Mouse (Mus musculus): ENCODE results near the gene Cx3cr1. TPM values are rescaled to one million over a fixed set of nuclear protein-coding genes. Genes with fewer than 3 reads are reported as not detected.

Cx3cr1 gene
- polyA plus RNA-seq (2014; fragmentation: Illumina TruSeq; extraction: RNeasy Lipid Tissue Mini Kit (QIAGEN cat#74804); ENCODE audit: low read depth, low replicate concordance), result 0.50 TPM

DNA sequence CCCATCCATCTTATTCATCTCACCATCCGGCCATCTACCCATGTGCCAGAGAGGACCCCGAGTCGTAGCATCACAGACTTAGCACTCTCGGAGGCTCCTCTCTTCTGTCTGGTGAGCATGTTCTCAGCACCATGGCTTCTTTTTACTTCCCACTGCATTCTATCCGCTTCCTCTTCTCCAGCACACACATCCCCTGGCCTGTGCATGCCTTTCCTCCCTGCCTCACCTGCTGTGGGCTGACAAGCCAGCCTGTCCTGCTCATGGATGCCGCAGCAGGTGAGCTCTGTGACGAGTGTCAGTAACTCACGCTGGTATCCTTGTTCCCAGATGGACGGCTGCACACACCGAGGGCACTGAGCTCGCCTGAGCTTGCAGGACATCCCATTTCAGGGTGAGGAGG, at the start of gene Cx3cr1:
Cx3cr1 (minus strand) TSS at position 101 of the 400 bp plus-strand sequence.

DNA sequence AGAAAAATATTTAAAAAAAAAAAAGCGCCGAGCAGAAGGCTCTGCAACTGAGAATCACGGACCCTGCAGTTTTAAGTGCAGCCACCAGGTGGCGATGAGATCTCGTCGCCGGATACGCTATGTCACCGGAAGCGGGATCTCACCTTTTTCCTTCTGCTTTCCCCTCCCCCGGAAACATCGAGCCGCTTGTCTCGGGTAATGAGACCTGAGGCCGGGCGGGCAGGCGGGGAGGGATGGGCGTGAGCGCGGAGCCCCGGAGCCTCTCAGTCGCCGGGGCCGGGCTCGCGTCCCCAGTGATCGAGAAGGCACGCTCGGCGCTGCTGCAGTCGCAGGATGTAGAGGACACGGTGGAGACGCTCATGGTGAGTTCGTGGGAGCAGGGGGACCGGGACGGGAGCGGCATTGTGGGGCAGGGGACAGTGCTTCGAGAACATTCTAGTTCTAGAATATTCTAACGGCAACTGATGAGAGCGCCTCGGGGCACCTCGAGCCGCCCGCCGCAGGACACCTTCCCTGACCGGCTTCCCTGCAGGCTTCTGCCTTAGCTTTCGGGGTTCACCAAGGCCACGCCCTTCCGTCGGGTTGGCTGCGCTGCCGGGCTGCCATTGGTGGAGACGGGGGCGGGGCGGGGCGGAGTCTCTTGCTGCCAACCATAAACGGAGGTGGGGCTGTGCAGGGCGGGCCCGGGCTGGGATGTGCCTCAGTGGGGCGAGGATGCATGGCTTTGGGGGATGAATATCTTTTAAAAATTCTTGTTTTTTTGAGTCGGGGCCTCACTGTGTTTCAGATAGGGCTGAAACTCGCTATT, 40.7 kb upstream of the Cx3cr1 start, which contains the start of gene Slc25a38:
Slc25a38 (plus strand) TSS at position 164 of the 808 bp plus-strand sequence.

DNA sequence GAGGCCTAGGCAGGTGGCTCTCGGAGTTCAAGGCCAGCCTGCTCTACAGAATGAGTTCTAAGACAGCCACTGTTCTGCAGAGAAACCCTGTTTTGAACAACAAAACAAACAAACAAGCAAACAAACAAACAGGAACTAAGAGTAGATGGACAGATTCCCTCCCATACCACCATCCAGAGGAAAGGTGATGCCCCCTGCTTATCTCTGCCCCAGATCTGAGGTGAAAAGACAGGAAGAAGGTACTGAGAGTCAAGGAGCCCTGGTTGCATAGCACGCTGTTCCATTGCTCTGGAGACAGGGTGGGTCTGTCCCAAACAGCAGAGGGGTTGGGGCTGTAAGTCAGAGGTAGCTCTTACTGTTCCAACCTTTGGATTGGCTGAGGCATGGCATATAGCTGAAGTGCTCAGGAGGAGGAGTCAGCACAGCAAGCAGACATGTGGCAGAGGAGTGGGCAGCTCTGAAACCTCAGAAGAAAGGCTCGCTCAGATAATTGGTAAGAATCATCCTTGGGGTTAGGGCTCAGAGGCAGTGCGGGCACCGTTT, 22.1 kb upstream of the Cx3cr1 start, which contains the start of gene Ccr8:
Ccr8 (plus strand) TSS at position 419 of the 543 bp plus-strand sequence.

DNA sequence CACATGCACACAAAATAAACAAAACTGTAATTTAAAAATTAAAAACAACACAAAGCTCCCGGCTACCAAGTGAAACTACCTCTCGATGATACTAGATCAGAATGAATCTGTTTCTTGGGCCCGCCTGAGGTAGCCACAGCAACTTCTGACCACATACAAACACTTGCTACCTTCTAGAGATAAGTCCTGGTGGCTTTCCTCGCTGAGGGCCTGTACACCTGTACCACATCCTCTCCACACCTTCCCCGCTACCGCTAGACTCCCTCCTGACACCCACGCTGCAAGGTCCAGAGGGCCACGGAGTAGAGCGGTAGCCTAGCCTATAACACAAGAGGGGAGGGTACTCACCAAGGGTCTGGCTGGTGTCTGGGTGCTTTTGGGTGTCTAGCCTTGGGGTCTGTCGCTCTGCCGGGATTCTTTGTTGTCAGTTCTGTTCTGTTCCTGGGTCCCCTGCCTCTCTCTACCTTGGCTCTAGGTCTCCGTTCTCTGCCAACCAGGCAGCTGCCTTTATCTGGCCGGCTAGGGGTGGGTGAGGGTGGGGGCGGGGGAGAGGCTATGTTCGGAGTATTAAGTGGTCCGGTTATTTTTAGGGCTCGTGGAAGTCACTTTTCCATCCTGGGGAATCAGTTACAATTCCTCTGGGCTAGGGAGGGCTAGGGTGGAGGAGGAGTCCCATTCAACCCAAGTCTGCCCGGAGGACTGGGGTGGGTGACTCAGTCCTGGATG, 46.4 kb downstream of the Cx3cr1 start, which contains the start of gene Xirp1:
Xirp1 (minus strand) TSS at position 513 of the 726 bp plus-strand sequence.

DNA sequence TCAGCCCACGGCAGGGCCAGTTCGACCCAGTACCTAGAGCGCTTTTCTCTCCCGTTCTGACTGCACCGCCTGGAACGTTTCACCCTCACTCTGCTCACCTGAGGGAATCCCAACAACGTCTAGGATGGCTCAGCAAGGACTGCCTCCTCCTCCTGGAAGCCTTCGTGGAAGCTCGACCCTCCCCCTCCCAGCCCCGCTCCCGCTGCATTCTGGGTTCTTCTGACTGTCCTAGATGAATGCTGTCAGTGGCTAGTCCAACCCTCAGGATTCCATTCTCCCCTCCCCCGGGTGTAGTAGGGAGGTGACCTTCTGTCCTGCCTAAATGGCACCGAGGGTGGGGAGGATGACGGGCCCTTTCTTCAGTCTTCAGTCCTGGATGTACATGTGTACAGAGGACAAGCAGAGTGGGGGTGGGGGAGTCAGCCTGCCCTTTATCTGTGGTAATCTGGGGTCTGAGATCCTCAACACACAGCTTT, 85.1 kb downstream of the Cx3cr1 start, which contains the start of gene Csrnp1:
Csrnp1 (minus strand) TSS at position 123 of the 476 bp plus-strand sequence.

DNA sequence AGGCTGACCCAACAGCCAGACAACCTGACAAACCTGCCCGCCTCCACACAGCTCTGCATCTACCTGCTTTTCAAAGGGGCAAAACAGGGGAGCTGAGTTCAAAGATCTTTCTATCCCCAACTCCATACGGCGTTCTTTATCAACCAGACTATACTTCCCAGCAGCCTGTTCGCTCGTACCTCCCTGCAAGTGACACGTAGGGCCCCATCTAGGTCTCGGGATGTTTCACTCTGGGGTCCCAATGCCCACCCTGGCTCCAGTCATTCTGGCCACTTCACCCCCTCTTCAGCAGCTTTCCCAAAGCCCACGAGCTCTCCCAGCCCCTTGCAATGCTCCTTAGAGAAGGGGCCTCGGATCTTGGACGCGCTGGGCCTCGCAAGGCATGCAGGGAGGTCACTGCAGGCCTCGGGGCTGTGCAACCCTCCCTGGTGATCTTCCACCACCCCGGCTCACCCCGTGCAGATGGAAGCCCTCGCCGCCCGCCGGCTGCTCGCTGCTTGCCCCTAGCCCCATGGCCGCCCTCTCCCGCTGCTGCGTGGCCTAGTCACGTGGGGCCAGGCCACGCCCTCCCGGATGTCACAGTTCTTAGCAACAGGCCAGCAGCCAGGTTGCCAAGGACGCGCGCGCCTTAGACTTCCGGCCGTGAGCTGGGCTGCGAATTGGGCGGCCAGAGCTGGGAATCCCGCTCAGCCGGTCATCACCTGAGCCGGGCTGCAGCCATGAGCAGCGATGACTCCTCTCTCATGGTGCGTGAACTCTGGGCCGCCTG, 132.5 kb downstream of the Cx3cr1 start, which contains the start of the genes Gorasp1 and Ttc21a:
Gorasp1 (minus strand) TSS at position 561 of the 769 bp plus-strand sequence.
Ttc21a (plus strand) TSS at position 602 of the 769 bp plus-strand sequence.

DNA sequence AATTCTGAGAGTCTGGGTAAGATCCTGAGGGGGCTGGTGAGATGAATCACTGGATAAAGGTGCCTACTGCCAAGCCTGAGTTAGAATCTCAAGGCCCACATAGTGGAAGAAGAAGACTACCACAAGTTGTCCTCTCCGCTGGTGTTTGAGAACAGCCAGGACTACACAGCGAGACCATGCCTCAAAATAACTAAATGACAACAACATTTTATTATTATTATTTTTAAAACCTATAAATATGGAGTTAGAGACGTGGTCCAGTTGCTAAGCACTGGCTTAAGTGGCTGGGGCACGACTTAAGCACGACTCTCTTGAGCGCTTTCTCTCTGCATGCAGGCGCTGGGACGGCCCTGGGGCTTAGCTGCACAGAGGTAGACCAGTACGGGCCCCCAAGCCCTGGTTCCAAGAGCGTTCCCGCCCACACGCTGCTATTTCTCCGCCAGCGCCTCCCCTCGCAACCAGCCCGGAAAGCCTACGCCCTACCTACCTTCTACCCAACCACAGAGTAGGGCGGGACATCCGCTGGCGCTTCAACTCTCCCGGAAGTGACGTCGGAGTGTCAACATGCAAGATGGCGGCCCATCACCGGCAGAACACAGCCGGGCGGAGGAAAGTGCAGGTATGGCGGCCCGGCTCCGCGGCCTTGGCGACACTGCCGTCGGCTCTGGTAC, 175.2 kb downstream of the Cx3cr1 start, which contains the start of gene Wdr48:
Wdr48 (plus strand) TSS at position 540 of the 671 bp plus-strand sequence.

Other genes starting within 250 kb of the Cx3cr1 start
- gene Scn11a, start 244.4 kb downstream of the Cx3cr1 start, polyA plus RNA-seq (2014; fragmentation: Illumina TruSeq; extraction: RNeasy Lipid Tissue Mini Kit (QIAGEN cat#74804); ENCODE audit: low read depth, low replicate concordance), result not detected
- gene Wdr48, start 175.0 kb downstream of the Cx3cr1 start, polyA plus RNA-seq (2014; fragmentation: Illumina TruSeq; extraction: RNeasy Lipid Tissue Mini Kit (QIAGEN cat#74804); ENCODE audit: low read depth, low replicate concordance), result 22.5 TPM
- gene Gorasp1, start 132.3 kb downstream of the Cx3cr1 start, polyA plus RNA-seq (2014; fragmentation: Illumina TruSeq; extraction: RNeasy Lipid Tissue Mini Kit (QIAGEN cat#74804); ENCODE audit: low read depth, low replicate concordance), result 2.6 TPM
- not detected for gene Ttc21a, start 132.3 kb downstream of the Cx3cr1 start, polyA plus RNA-seq (2014; fragmentation: Illumina TruSeq; extraction: RNeasy Lipid Tissue Mini Kit (QIAGEN cat#74804); ENCODE audit: low read depth, low replicate concordance)
- 0.50 TPM for gene Csrnp1, start 85.2 kb downstream of the Cx3cr1 start, polyA plus RNA-seq (2014; fragmentation: Illumina TruSeq; extraction: RNeasy Lipid Tissue Mini Kit (QIAGEN cat#74804); ENCODE audit: low read depth, low replicate concordance)
- not detected for gene Xirp1, start 46.3 kb downstream of the Cx3cr1 start, polyA plus RNA-seq (2014; fragmentation: Illumina TruSeq; extraction: RNeasy Lipid Tissue Mini Kit (QIAGEN cat#74804); ENCODE audit: low read depth, low replicate concordance)
- gene Ccr8, start 22.2 kb upstream of the Cx3cr1 start, polyA plus RNA-seq (2014; fragmentation: Illumina TruSeq; extraction: RNeasy Lipid Tissue Mini Kit (QIAGEN cat#74804); ENCODE audit: low read depth, low replicate concordance), result not detected
- gene Slc25a38, start 40.5 kb upstream of the Cx3cr1 start, polyA plus RNA-seq (2014; fragmentation: Illumina TruSeq; extraction: RNeasy Lipid Tissue Mini Kit (QIAGEN cat#74804); ENCODE audit: low read depth, low replicate concordance), result 3.0 TPM
- gene Rpsa, start 57.8 kb upstream of the Cx3cr1 start, polyA plus RNA-seq (2014; fragmentation: Illumina TruSeq; extraction: RNeasy Lipid Tissue Mini Kit (QIAGEN cat#74804); ENCODE audit: low read depth, low replicate concordance), result 85.7 TPM
- gene Mobp, start 79.8 kb upstream of the Cx3cr1 start, polyA plus RNA-seq (2014; fragmentation: Illumina TruSeq; extraction: RNeasy Lipid Tissue Mini Kit (QIAGEN cat#74804); ENCODE audit: low read depth, low replicate concordance), result not detected
- not detected for gene Myrip, start 231.6 kb upstream of the Cx3cr1 start, polyA plus RNA-seq (2014; fragmentation: Illumina TruSeq; extraction: RNeasy Lipid Tissue Mini Kit (QIAGEN cat#74804); ENCODE audit: low read depth, low replicate concordance)

Data from liver, adult 10 weeks (tissue).